Mouse (Mus musculus) liver, adult (tissue): ENCODE measurements around the gene Dnph1.

ENCODE experiments used
- GATA4 ChIP-seq: IDR thresholded peaks from 2 replicates; pipeline ENCODE4 v1.6.1; 2014; ENCODE audit warnings: mild to moderate bottlenecking, low read length; ENCODE audit not compliant: insufficient replicate concordance

The Dnph1 gene

GRCm38 (mm10) chr17:46525579-46526307, 29.2 kb downstream of the Dnph1 start:
- TF ChIP-seq GATA4, result no peak

DNA sequence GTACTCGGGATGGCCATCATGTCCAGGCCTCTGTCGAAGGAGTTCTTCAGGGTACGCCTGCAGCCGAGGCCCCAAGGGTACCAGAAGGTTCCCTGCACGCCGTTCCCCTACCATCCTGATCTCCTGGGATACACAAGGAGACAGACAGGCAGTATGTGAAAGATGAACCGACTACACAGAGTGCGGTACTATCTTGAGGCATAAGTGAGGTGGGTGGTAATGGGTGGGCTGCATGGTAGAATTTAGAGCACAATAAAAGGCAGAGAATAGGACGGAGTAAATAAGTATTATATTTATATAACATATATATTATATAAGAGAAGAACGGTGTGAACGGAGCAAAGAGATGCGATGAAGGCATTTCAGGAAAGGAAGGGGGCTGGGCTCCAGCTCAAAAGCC, 47.1 kb downstream of the Dnph1 start:
- TF ChIP-seq GATA4, result no peak

DNA sequence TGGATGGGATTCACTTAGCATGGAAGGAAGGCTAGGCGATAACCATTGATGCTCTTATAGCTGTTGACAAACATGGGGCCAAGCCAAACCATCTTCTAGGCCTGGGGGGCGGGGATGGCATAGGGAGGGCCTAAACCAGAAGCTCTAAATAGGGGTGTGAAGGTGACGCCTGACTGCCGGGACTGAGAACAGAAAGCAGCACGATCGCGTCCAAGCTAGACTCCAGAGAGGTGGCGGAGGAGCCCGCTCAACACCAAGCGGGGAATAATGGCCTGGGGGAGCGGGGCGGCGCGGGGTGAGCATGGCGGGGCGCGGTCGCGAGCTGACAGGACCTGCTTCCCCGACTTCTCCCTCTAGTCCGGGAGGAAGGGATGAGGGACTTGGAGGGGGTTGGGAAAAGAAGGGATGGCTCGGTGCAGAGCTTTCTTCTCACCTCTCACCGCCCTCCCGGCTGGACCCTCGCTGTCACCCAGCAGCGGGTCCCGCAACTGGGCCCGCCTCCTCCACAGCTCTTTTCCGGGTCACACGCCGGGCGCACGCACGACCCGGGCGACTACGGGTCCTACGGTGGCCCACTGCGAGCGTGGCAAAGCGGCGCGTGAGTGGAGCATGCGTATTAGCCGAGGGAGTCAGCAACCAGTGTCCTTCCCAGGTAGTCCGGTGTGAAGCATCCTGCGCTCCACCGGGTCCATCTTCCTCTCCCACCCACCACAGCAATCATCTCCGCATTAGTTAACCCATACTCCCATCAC, 49.5 kb downstream of the Dnph1 start, which contains the start of gene Cul9:
Gene Cul9, minus strand, starts transcription at position 576 of the 752 bp plus-strand sequence.
- no peak; the same call in 1 of the 2 replicates for TF ChIP-seq GATA4

- no peak for TF ChIP-seq GATA4
These were observed 50.1 kb downstream of the Dnph1 start for GRCm38 (mm10) chr17:46546591-46546990.

DNA sequence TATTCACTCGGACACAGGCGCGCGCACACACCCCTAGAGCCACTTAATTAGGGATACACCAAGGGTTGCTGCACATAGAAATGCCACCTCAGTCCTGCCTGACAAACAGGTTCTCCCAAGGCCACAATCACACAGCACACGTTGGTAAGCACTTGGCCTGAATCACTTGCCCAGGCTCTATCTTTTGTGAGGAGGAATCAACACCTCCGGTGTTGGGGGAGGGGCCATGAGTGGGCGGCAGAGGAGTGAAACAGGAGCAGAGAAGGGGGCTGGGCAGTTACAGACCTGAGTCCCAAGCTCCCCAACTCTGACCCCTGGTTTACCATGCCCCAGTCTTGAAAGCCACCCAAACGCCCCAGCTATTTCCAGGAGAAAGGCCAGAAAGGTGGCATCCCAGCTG, 50.5 kb downstream of the Dnph1 start:
- no peak for TF ChIP-seq GATA4

GRCm38 (mm10) chr17:46547923-46548322, 51.4 kb downstream of the Dnph1 start:
- no peak for TF ChIP-seq GATA4

DNA sequence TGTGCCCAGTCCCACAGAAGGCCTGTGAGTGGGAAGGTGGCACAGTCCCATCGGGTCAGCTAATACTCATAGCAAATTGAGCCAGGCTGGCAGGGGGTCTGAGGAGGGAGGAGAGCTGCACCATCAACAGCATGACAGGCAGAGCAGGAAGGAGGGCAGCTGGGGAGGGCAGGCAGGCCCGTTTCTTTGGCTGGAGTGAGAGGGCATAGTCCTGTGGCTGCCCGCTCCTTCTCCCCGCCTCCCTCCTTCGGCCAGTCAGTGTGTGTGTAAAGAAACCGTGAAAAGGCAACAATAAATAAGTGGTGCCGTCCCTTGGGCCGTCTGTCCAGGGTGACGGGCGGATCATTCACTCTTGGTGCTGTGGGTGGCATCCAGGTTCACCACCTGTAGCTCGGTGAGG, 52.2 kb downstream of the Dnph1 start:
- TF ChIP-seq GATA4, result no peak

- no peak for TF ChIP-seq GATA4
These were observed 52.7 kb downstream of the Dnph1 start for GRCm38 (mm10) chr17:46549193-46549592.
